Mouse (Mus musculus) stomach, embryonic 14.5 days (tissue): ENCODE measurements around the gene 5430419D17Rik. TPM values are rescaled to one million over a fixed set of nuclear protein-coding genes. Genes with fewer than 3 reads are reported as not detected.

Experiments
- ATAC-seq: fragments of 200-750 bp; cut with Nextera tagmentation; 2 replicates; pipeline ENCODE4 v1.8.0; 2017; ENCODE audit warnings: low read depth, moderate TSS enrichment; ENCODE audit not compliant: insufficient number of reproducible peaks, insufficient read depth, low FRiP score
- H3K27ac ChIP-seq: fragments of 300-500 bp; sonication (generic); 2 replicates; pipeline ENCODE4 v1.5.1; 2014; ENCODE audit warnings: mild to moderate bottlenecking, low read length, moderate library complexity, mixed read lengths
- H3K27me3 ChIP-seq: fragments of 300-500 bp; sonication (generic); 2 replicates; pipeline ENCODE4 v1.6.1; 2014; ENCODE audit warnings: low read length, control low read depth, mixed read lengths; ENCODE audit not compliant: control insufficient read depth, insufficient read depth
- H3K36me3 ChIP-seq: fragments of 300-500 bp; sonication (generic); 2 replicates; pipeline ENCODE4 v1.6.1; 2014; ENCODE audit warnings: mild to moderate bottlenecking, control low read depth, low read length, moderate library complexity, mixed read lengths; ENCODE audit not compliant: control insufficient read depth, insufficient read depth
- H3K4me1 ChIP-seq: fragments of 300-500 bp; sonication (generic); 2 replicates; pipeline ENCODE4 v1.6.1; 2014; ENCODE audit warnings: low read length, control low read depth, mixed read lengths; ENCODE audit not compliant: control insufficient read depth, insufficient read depth
- H3K4me2 ChIP-seq: fragments of 300-500 bp; sonication (generic); replicated peaks from 2 replicates; pipeline ENCODE4 v1.6.1; 2014; ENCODE audit warnings: low read depth, low read length, control low read depth
- H3K4me3 ChIP-seq: fragments of 300-500 bp; sonication (generic); 2 replicates; pipeline ENCODE4 v1.5.1; 2014; ENCODE audit warnings: low read depth, low read length, control low read depth
- H3K9ac ChIP-seq: fragments of 300-500 bp; sonication (generic); replicated peaks from 2 replicates; pipeline ENCODE4 v1.6.1; 2014; ENCODE audit warnings: low read depth, mild to moderate bottlenecking, control low read depth, low read length, moderate library complexity, mixed read lengths
- H3K9me3 ChIP-seq: fragments of 300-500 bp; sonication (generic); 2 replicates; pipeline ENCODE4 v1.6.1; 2016; ENCODE audit warnings: low read depth, low read length, control low read depth; ENCODE audit not compliant: control insufficient read depth
- WGBS: fragments of 180-500 bp; shearing (Covaris S2); extraction: QIAGEN DNeasy Blood & Tissue Kit; methylation state at CpG from one replicate; pipeline ENCODE4 v1.1.7; 2014; 5-methylcytosine and 5-hydroxymethylcytosine counted together
- polyA plus RNA-seq: library from polyadenylated mRNA; unstranded; fragments of >200 nt; fragmentation: Nextera tagmentation; extraction: Ambion mirVana; gene quantifications from 2 replicates; pipeline ENCODE4 v1.2.1, GENCODE M21; 2014

Gene 5430419D17Rik
- polyA plus RNA-seq: not detected in 2 replicates

GRCm38 (mm10) chr7:131174121-131174520 lies at the start of gene 5430419D17Rik:
Gene 5430419D17Rik, plus strand, starts transcription at chr7:131174402.
- H3K9ac ChIP-seq: no peak within 1 kb of the TSS
- no peaks in the 10 kb centered on the region for H3K4me1 ChIP-seq
- no peak within 1 kb of the TSS for H3K27ac ChIP-seq
- no peak within 1 kb of the TSS for H3K4me3 ChIP-seq
- H3K27me3 ChIP-seq: no peaks in the 10 kb centered on the region
- no peak for ATAC-seq
- WGBS: 86% methylated on average over 9 of the region's 9 CpGs
- no peaks in the 10 kb centered on the region for H3K9me3 ChIP-seq
- H3K4me2 ChIP-seq: no peak within 1 kb of the TSS
- no peaks in the 10 kb centered on the region for H3K36me3 ChIP-seq

GRCm38 (mm10) chr7:131130021-131130420 lies 44.2 kb upstream of the 5430419D17Rik start:
- 54% methylated on average over 12 of the region's 12 CpGs for WGBS
- H3K36me3 ChIP-seq: no peaks in the 10 kb centered on the region
- no peak overlapping the region for H3K4me3 ChIP-seq
- H3K4me1 ChIP-seq: no peaks in the 10 kb centered on the region
- ATAC-seq: no peak; the same call in 1 of the 2 replicates
- no peaks in the 10 kb centered on the region for H3K27me3 ChIP-seq
- H3K4me2 ChIP-seq: no peak overlapping the region
- H3K27ac ChIP-seq: no peak overlapping the region
- H3K9me3 ChIP-seq: no peaks in the 10 kb centered on the region
- no peak overlapping the region for H3K9ac ChIP-seq

- H3K27me3 ChIP-seq: no peaks in the 10 kb centered on the region
- H3K36me3 ChIP-seq: no peaks in the 10 kb centered on the region
- no peak overlapping the region for H3K9ac ChIP-seq
- no peaks in the 10 kb centered on the region for H3K4me1 ChIP-seq
- H3K4me2 ChIP-seq: no peak overlapping the region
- WGBS: 70% methylated on average over 3 of the region's 3 CpGs
- no peak overlapping the region for H3K4me3 ChIP-seq
- no peaks in the 10 kb centered on the region for H3K9me3 ChIP-seq
- H3K27ac ChIP-seq: no peak overlapping the region
- ATAC-seq: no peak
These were observed 41.0 kb upstream of the 5430419D17Rik start for GRCm38 (mm10) chr7:131133181-131133580.

- Histone ChIP-seq H3K27ac (no peak within 1 kb of the TSS), H3K9ac (no peak within 1 kb of the TSS), H3K4me1 (no peaks in the 10 kb centered on the region), H3K4me2 (no peak within 1 kb of the TSS), H3K9me3 (no peaks in the 10 kb centered on the region), H3K4me3 (no peak within 1 kb of the TSS), H3K27me3 (no peaks in the 10 kb centered on the region), H3K36me3 (no peaks in the 10 kb centered on the region)
- 83% methylated on average over 2 of the region's 2 CpGs for WGBS
- no peak for ATAC-seq
These were observed 28.0 kb upstream of the 5430419D17Rik start, which contains the start of gene 4933402N03Rik for GRCm38 (mm10) chr7:131146214-131146613. Gene 4933402N03Rik, minus strand, starts transcription at chr7:131146314.

- H3K4me1 ChIP-seq: no peaks in the 10 kb centered on the region
- H3K27me3 ChIP-seq: no peaks in the 10 kb centered on the region
- H3K4me2 ChIP-seq: no peak overlapping the region
- H3K36me3 ChIP-seq: no peaks in the 10 kb centered on the region
- ATAC-seq: no peak
- no peak overlapping the region for H3K27ac ChIP-seq
- H3K9ac ChIP-seq: no peak overlapping the region
- H3K9me3 ChIP-seq: no peaks in the 10 kb centered on the region
- 68% methylated on average over 3 of the region's 3 CpGs for WGBS
- no peak overlapping the region for H3K4me3 ChIP-seq
These were observed 24.0 kb upstream of the 5430419D17Rik start for GRCm38 (mm10) chr7:131150179-131150578.

- Histone ChIP-seq H3K4me3 (no peak overlapping the region), H3K4me1 (no peaks in the 10 kb centered on the region), H3K9ac (no peak overlapping the region), H3K27ac (no peak overlapping the region), H3K9me3 (no peaks in the 10 kb centered on the region), H3K4me2 (no peak overlapping the region), H3K36me3 (no peaks in the 10 kb centered on the region), H3K27me3 (no peaks in the 10 kb centered on the region)
- 78% methylated on average over 5 of the region's 5 CpGs for WGBS
- ATAC-seq: no peak
These were observed 21.2 kb upstream of the 5430419D17Rik start for GRCm38 (mm10) chr7:131153044-131153443.

- H3K36me3 ChIP-seq: no peaks in the 10 kb centered on the region
- H3K4me3 ChIP-seq: no peak overlapping the region
- no peaks in the 10 kb centered on the region for H3K9me3 ChIP-seq
- H3K27me3 ChIP-seq: no peaks in the 10 kb centered on the region
- H3K4me1 ChIP-seq: no peaks in the 10 kb centered on the region
- no peak for ATAC-seq
- no peak overlapping the region for H3K4me2 ChIP-seq
- no peak overlapping the region for H3K9ac ChIP-seq
- no peak overlapping the region for H3K27ac ChIP-seq
- WGBS: 57% methylated on average over 7 of the region's 7 CpGs
These were observed 12.0 kb upstream of the 5430419D17Rik start for GRCm38 (mm10) chr7:131162251-131162650.

GRCm38 (mm10) chr7:131167771-131168170 lies 6.4 kb upstream of the 5430419D17Rik start:
- no peaks in the 10 kb centered on the region for H3K9me3 ChIP-seq
- H3K27ac ChIP-seq: no peak overlapping the region
- H3K36me3 ChIP-seq: no peaks in the 10 kb centered on the region
- H3K4me1 ChIP-seq: no peaks in the 10 kb centered on the region
- H3K4me2 ChIP-seq: no peak overlapping the region
- H3K9ac ChIP-seq: no peak overlapping the region
- 83% methylated on average over 3 of the region's 3 CpGs for WGBS
- ATAC-seq: no peak
- no peaks in the 10 kb centered on the region for H3K27me3 ChIP-seq
- no peak overlapping the region for H3K4me3 ChIP-seq

GRCm38 (mm10) chr7:131169099-131169498 lies 5.1 kb upstream of the 5430419D17Rik start:
- no peak overlapping the region for H3K4me2 ChIP-seq
- H3K9ac ChIP-seq: no peak overlapping the region
- 30% methylated on average over 2 of the region's 2 CpGs for WGBS
- ATAC-seq: no peak
- no peaks in the 10 kb centered on the region for H3K27me3 ChIP-seq
- H3K4me1 ChIP-seq: no peaks in the 10 kb centered on the region
- no peaks in the 10 kb centered on the region for H3K9me3 ChIP-seq
- no peaks in the 10 kb centered on the region for H3K36me3 ChIP-seq
- no peak overlapping the region for H3K27ac ChIP-seq
- no peak overlapping the region for H3K4me3 ChIP-seq
